Mouse (Mus musculus) bone marrow macrophage, adult 2 months (primary cell): ENCODE measurements around the gene Cavin1.

ENCODE experiments used
- CTCF ChIP-seq: IDR thresholded peaks from 2 replicates; pipeline ENCODE4 v1.5.1; 2012; ENCODE audit warnings: low read depth, mild to moderate bottlenecking, low read length, moderate library complexity
- POLR2A ChIP-seq: IDR thresholded peaks from 2 replicates; pipeline ENCODE4 v1.6.1; 2012; ENCODE audit warnings: mild to moderate bottlenecking, low read depth, low read length, borderline replicate concordance

DNA sequence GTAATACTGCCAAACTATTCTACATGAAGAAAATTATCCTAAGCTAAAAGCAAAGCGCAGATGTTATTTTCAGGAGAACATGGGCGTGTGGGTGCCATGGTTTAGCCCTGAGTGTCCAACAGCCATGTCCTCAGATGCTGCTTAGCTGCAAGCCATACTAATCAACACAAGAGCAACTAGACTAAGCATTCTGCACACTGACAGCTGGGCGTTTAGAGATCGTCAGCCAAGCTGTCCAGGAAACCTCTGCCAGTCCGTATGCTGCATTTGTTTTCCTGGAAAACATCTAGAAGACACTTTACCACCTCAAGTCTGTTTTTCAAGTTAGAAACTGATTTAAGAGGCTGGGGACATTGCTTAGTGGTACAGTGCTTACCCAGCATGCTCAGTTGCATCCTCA lies 56.3 kb downstream of the Cavin1 start:
- TF ChIP-seq CTCF: no peak
- no peak for TF ChIP-seq POLR2A
